13 mouse cellular contexts compared by ENCODE assay signal in the genomic region with DNA sequence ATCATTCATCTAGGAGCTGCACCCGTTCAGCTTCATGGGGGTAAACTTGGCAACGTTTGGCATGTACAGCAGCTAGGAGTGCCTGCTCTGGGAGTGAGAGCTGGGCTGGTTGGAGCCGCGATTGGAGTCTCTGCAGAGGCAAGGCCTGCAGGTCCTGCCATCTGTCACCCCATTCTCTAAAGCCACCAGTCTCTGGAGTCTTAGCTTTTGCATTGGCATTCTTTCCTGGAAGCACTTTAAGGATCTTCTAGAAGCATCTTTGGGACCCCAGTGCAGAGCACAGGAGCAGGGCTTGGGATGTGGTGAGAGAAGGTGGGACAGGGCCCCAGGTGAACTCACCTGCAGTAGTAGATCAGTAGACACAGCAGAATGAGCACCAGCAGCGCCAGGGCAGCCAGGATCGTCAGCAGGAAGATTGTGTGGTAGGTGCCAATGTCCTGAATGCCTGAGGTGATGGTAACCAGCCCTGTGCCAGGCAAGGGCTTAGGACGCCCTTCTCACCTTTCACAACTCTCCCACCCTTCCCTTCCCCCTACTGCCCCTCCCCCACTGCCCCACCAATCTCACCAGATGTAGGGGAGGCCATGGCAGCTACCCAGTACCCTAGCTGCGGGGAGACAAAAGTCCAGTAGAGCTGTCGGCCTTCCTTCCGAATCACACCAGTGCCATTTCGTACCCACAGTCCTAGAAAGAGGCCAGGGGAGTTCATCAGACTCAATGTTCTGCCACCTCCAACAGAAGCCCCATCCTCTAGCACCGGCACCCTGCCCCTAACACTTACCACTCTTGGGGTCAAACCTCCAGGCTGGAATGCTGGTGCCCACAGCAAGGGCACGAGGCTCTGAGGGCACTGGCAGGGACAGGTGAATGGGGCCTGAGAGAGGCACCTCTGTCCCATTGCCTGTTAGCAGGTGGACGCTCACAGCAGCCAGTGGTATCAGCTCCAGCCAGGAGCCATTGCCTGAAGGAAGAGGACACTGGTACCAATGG. TPM values are rescaled to one million over a fixed set of nuclear protein-coding genes. Genes with fewer than 3 reads are reported as not detected.
A peak's percentile ranks its signal among the peaks of the same experiment; 100 is the strongest.
DNase-seq lines count a peak whose midpoint lies in the region; ATAC-seq and TF ChIP-seq lines count a peak whose summit lies in the region.
"Had no signal": no experiment of that assay in that cellular context is flagged by ENCODE, and none has a peak within 500 bp of the region (broad histone marks: within the 10 kb centered on the region; RNA-seq: fewer than 3 reads in every experiment).

No protein-coding gene starts in this region.

- H3K4me1 ChIP-seq in forebrain, embryonic 13.5 days, result peaks cover 43% of the 10 kb centered on the region

- peaks cover 12% of the 10 kb centered on the region; the same call in 1 of the 2 replicates for H3K27me3 ChIP-seq in forebrain, embryonic 13.5 days

- H3K9ac ChIP-seq in forebrain, embryonic 13.5 days, result no peak overlapping the region

- H3K4me2 ChIP-seq in forebrain, embryonic 13.5 days, result no peak overlapping the region

- peak overlapping the region; percentile 92 for H3K27ac ChIP-seq in layer of hippocampus, adult 2 months
- 0 out of 2 replicates have a peak overlapping the region, but pooled peaks have one; percentile 2 for H3K27ac ChIP-seq in forebrain, embryonic 13.5 days

- H3K9me3 ChIP-seq in forebrain, embryonic 13.5 days (replicated peaks), result no peaks in the 10 kb centered on the region

- WGBS in forebrain, embryonic 13.5 days, result 78% methylated on average over 14 of the region's 14 CpGs

- peak; percentile 83 for DNase-seq in cerebellum, adult 11-12 months
- DNase-seq in cerebellum, postnatal 4 days (ENCODE audit: low spot score in 2 of 2), result no peak
- DNase-seq in layer of hippocampus, adult 2 months (ENCODE audit: low spot score in 2 of 2), result no peak
- DNase-seq in layer of hippocampus, adult 9-10 months (ENCODE audit: low spot score), result no peak
- DNase-seq in cerebellum, adult 18-20 months, result peak; percentile 76 to 78
- DNase-seq in urinary bladder, postnatal 14 days (ENCODE audit: low spot score), result no peak
- DNase-seq in adrenal gland, postnatal 14 days, result no peak
- DNase-seq: gastrocnemius, postnatal 10 days; kidney, postnatal 25 days; spleen, adult 18-20 months had no signal

- no peak for TF ChIP-seq CTCF in layer of hippocampus, adult 2 months (conservative IDR thresholded peaks at IDR 0.05)

- H3K36me3 ChIP-seq in forebrain, embryonic 13.5 days (ENCODE audit: poor library complexity, severe bottlenecking), result peaks cover 91% of the 10 kb centered on the region

- no peak overlapping the region; the same call in 1 of the 2 replicates for H3K4me3 ChIP-seq in layer of hippocampus, adult 2 months
- H3K4me3 ChIP-seq in forebrain, embryonic 13.5 days, result no peak overlapping the region

- no peak for ATAC-seq in forebrain, embryonic 13.5 days

RNA-seq across cellular contexts. Expression of a gene that starts 8.1 kb away (rescaled TPM):
- total RNA-seq in layer of hippocampus, adult 2 months (2021), result 100 to 1,000 TPM in 1 of 2 experiments, 10 to 100 TPM in 1; 92.5 to 102 TPM
- polyA plus RNA-seq in forebrain, embryonic 13.5 days (2015; fragmentation: Nextera tagmentation; extraction: Ambion mirVana), result 8.5 and 9.3 TPM in 2 replicates
- 8.2 and 9.6 TPM in 2 replicates for total RNA-seq in adrenal gland, postnatal 14 days (2021)

RNA-seq across cellular contexts. Expression of a gene that starts 9.3 kb away (rescaled TPM):
- total RNA-seq in layer of hippocampus, adult 2 months (2021), result 10 to 100 TPM; 60.6 to 66.4 TPM
- polyA plus RNA-seq in forebrain, embryonic 13.5 days (2015; fragmentation: Nextera tagmentation; extraction: Ambion mirVana), result 49.5 and 53.9 TPM in 2 replicates
- total RNA-seq in adrenal gland, postnatal 14 days (2021), result 180 and 194 TPM in 2 replicates

RNA-seq across cellular contexts. Expression of a gene that starts 30.5 kb away (rescaled TPM):
- total RNA-seq in layer of hippocampus, adult 2 months (2021), result 1 to 10 TPM; 2.3 to 3.5 TPM
- polyA plus RNA-seq in forebrain, embryonic 13.5 days (2015; fragmentation: Nextera tagmentation; extraction: Ambion mirVana), result 2.9 and 3.8 TPM in 2 replicates
- total RNA-seq in adrenal gland, postnatal 14 days (2021), result 4.6 and 7.4 TPM in 2 replicates

RNA-seq across cellular contexts. Expression of a gene that starts 31.6 kb away (rescaled TPM):
- total RNA-seq in layer of hippocampus, adult 2 months (2021), result 10 to 100 TPM; 62.5 to 62.6 TPM
- polyA plus RNA-seq in forebrain, embryonic 13.5 days (2015; fragmentation: Nextera tagmentation; extraction: Ambion mirVana), result 157 and 159 TPM in 2 replicates
- total RNA-seq in adrenal gland, postnatal 14 days (2021), result 373 and 415 TPM in 2 replicates

RNA-seq across cellular contexts. Expression of a gene that starts 46.2 kb away (rescaled TPM):
- 100 to 1,000 TPM; 482 to 488 TPM for total RNA-seq in layer of hippocampus, adult 2 months (2021)
- 93.9 and 94.8 TPM in 2 replicates for polyA plus RNA-seq in forebrain, embryonic 13.5 days (2015; fragmentation: Nextera tagmentation; extraction: Ambion mirVana)
- total RNA-seq in adrenal gland, postnatal 14 days (2021), result 31.3 and 31.6 TPM in 2 replicates
- total RNA-seq: megakaryocyte-erythroid progenitor cell, adult 5-6 weeks had no signal
- polyA plus RNA-seq: G1E had no signal

Comparison
In these comparisons a context has a peak if more than half of its experiments do, and no peak if none do; other contexts are left out.
1. DNase-seq: peak in cerebellum, adult 11-12 months (single experiment) and cerebellum, adult 18-20 months (2 of 2); none in cerebellum, postnatal 4 days (0 of 2), layer of hippocampus, adult 2 months (0 of 2), layer of hippocampus, adult 9-10 months (single experiment), urinary bladder, postnatal 14 days (single experiment) and adrenal gland, postnatal 14 days (single experiment).